Mouse (Mus musculus): Measurements from ENCODE around the gene Olfr286.

The Olfr286 gene

GRCm38 (mm10) chr15:98234350-98234749 lies at the start of gene Olfr286:
Gene Olfr286 (minus strand): TSS chr15:98234450.
- no peak for DNase-seq

- no peak for DNase-seq
These were observed 23.5 kb upstream of the Olfr286 start for GRCm38 (mm10) chr15:98257776-98258175.

- DNase-seq: no peak
These were observed 22.9 kb upstream of the Olfr286 start, which contains the start of gene H1fnt for GRCm38 (mm10) chr15:98257193-98257592. Gene H1fnt (minus strand): TSS chr15:98257293.

GRCm38 (mm10) chr15:98256271-98256670 lies 22.0 kb upstream of the Olfr286 start:
- peak; percentile 87 for DNase-seq

- DNase-seq: no peak
These were observed 1.2 kb upstream of the Olfr286 start for GRCm38 (mm10) chr15:98235442-98235841.

GRCm38 (mm10) chr15:98226096-98226495 lies 8.2 kb downstream of the Olfr286 start:
- DNase-seq: no peak

- DNase-seq: no peak
These were observed 8.6 kb downstream of the Olfr286 start for GRCm38 (mm10) chr15:98225610-98226009.

- DNase-seq: no peak
These were observed 11.9 kb downstream of the Olfr286 start for GRCm38 (mm10) chr15:98222377-98222776.

GRCm38 (mm10) chr15:98220877-98221276 lies 13.4 kb downstream of the Olfr286 start, which contains the start of the genes Gm44579 and Olfr287:
Gene Gm44579 (minus strand): TSS chr15:98220977.
Gene Olfr287 (minus strand): TSS chr15:98221056.
- no peak for DNase-seq

GRCm38 (mm10) chr15:98214130-98214529 lies 20.1 kb downstream of the Olfr286 start:
- no peak for DNase-seq

- DNase-seq: no peak
These were observed 20.8 kb downstream of the Olfr286 start for GRCm38 (mm10) chr15:98213336-98213870.

- DNase-seq: peak; percentile 65
These were observed 24.6 kb downstream of the Olfr286 start for GRCm38 (mm10) chr15:98209676-98210075.

GRCm38 (mm10) chr15:98195442-98195841 lies 38.8 kb downstream of the Olfr286 start, which contains the start of gene Olfr288:
Gene Olfr288 (minus strand): TSS chr15:98195542.
- peak; percentile 31 for DNase-seq

GRCm38 (mm10) chr15:98184456-98184855 lies 49.8 kb downstream of the Olfr286 start:
- DNase-seq: peak; percentile 78

- DNase-seq: peak; percentile 92
These were observed 52.2 kb downstream of the Olfr286 start for GRCm38 (mm10) chr15:98181856-98182570.

- DNase-seq: peak; percentile 100
These were observed 53.0 kb downstream of the Olfr286 start for GRCm38 (mm10) chr15:98181132-98181711.

- peak; percentile 68 for DNase-seq
These were observed 53.6 kb downstream of the Olfr286 start for GRCm38 (mm10) chr15:98180567-98181131.

GRCm38 (mm10) chr15:98177320-98177719 lies 56.9 kb downstream of the Olfr286 start:
- DNase-seq: peak; percentile 51
